Mouse (Mus musculus) cerebellum, adult 18-20 months (tissue): ENCODE data around the gene Sdf2l1.
A peak's percentile ranks its signal among the peaks of the same experiment; 100 is the strongest.

Experiments used
- DNase-seq, 2 experiments: peaks; one replicate each; pipeline ENCODE4 v3.0.0; 2021

Sdf2l1 gene

DNA sequence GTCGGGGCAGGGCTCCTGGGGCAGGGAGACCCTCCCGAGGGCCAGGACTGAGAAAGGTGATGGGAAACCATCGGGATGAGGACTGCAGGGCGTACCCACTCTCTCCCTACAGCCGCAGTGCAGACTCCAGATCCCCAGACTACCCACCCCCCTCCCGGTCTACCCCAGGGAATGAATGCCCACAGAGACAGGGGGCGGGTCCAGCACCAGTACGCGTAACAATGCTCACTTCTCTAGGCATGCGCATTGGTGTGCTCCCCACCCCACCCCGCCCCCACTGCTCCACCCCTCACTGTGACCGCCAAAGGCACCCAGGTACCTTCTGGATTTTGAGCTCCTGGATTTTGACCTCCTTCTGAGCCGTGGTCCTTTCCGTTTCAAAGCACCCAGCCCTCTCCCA, 10.6 kb downstream of the Sdf2l1 start:
- DNase-seq = no peak

DNA sequence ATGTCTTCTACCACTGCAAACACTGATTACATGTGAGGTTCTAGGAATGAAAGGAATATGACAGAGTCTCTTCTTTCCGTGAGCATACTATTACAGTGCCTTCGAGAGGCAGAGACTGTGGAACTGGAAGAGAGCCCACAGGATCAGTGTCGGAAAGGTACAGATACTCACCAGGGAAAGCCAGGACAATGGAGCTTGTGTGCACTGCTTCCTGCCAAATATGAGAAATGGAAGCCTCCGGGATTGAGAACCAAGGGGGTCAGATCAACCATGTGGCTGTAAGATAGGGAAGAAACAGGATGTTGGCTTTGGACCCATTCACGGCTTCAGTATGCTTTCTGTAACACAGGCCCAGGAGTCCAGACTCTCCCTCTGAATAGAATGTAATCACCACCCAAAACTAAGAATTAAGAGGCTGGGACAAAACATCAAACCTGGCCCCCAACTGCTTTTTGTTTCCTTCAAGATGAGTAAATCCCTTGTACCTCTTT, 14.8 kb downstream of the Sdf2l1 start:
- no peak for DNase-seq

DNA sequence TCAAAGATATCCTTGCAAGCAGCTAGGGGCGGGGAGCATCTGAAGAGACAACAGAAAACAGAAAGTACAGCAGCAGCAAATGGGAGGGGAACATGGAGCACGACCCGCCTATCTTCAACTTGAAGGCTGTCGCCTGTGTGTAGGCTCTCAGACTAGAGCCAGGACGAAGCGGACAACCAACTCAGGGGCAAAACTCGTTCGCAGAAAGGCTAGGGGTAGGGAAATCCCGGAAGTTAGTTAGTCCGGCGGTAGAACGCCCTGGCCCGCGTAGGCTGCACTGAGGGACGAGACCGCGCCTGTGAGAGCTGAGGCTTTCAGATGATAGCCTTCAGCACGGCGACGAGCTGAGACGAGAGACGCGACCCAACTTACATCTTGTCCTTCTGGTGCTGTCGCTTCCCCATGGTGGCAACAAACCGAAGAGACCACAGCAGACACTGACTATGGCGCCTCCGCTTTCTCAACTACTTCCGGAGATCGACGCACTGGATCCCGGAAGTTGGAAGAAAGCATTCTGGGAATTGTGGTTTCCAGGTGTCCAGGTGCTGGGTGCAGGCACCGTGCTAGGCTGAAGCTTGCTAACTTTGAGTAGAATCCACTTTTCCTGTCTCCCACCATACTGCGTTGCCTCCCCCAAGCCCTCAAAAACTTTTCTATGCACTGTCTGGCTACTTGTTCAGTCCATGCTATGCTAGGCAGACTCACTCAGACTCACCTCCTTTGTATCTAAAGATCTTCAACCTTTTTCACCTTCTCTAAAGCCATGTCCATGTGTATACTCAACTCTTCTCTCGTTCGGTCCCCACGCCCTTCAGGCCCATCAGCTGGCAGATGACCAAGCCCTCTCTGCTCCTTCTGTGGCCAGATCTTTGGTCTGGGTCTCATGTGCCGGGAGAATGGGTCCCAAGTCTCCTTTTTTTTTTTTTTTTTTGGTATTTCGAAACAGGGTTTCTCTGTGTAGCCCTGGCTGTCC, 21.1 kb downstream of the Sdf2l1 start, which contains the start of gene Ppil2:
Gene Ppil2, minus strand, starts transcription at position 487 of the 973 bp plus-strand sequence.
- peak; percentile 75 to 81 for DNase-seq

DNA sequence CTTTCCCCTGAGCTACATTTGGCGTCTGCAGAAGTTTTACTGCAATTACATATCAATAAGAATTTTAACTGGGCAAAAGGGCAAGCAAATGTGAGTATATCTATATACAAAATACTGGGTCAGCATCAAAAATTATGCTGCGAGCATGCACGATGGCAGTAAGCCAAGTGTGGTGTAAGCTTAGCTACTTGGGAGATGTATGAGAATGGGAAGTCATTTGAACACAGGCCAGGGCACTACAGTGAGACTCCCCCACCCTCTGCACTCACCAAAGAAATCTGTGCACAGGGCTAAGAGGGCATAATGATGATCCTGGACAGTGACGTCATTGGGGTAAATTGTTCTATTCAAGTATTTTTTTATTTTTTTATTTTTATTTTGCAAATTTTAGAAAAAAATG, 27.6 kb downstream of the Sdf2l1 start:
- DNase-seq = no peak

DNA sequence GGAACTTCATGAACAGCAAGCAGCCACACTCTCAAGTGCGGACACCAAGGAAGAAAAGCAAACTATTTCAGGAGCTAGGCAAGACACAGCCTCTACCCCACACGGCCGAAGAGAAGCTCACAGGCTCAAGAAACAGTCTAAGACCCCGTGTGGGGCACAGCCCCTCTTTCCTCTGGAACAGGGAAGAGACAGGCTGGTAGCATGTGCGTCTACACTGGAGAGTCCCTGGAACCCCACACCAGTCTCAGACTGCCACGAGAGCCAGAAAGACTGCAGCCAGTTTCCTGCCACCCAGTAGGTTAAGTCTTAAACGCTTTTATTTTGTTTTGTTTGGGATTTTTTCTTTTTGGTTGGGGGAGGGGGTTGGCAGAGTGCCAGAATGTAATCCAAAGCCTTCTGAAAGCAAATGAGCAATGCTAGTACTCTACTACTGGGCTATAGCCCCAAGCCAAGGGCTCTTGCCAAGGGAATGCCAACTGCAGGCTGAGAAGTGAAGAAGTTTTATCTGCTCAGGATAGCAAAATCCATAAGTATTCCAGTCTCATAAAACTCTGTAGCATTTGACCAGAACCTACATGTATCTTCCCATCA, 29.5 kb downstream of the Sdf2l1 start:
- DNase-seq = no peak

DNA sequence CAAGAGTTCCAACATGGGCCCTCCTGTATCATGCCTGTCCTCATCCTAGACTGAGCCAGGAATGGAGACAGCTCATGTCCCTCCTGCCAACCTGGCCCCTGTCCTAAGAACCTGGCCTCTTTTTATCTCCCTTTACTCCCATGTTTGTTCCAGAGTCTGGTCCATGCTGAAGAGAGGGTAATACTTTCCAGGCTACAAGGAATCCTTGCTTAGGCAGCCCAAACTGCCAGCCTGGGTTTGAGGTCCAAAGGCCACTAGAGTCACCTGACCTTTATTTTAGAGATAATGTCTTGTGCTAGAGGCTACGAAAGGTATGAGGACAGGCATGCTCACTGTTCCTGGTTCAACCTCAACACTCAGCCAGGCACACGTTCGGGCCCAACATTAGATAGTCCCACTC, 35.2 kb downstream of the Sdf2l1 start:
- DNase-seq = no peak

DNA sequence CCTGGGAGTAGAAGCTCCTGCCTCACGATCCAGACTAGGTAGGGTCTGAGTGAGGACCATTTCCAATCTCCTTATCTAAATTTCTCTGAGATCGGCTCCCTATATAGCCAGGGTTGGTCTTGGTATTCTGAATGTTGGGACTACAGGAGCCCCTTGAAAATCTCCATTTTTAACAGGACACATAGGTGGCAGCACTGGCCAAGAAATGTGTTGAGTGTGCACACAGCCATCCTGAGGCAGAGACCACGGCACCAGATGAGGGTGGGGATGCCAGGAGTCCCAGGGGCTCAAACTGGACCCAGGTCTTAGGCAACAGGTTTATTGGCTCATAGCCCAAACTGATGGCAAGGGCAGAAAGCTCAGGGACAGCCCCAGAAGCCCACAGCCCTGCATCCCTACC, 43.8 kb downstream of the Sdf2l1 start:
- no peak for DNase-seq

DNA sequence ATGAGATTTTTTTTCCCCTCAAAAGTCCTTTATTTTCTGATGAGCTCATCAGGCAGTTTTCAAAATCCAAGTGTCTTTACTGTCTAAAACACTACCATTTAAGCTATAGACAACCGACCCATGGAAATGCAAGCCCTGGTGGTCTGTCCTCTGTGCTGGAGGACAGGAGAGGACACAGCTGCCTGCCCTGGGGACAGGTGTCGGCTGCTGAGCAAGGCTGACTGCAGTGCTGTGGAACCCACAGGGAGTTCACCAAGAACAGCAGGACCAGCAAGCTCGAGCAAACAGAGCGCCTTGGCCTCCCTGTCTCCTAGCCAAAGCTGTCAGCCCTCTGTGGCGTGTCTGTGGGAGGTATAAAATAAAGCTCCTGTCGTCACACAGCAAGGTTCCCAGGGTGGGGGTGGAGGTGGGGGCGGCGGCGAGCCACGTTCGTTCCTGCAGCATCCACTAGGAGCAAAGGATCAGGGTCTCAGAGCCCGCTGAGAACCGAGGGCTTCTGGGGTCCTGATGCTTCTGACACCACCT, 45.5 kb downstream of the Sdf2l1 start:
- no peak for DNase-seq

DNA sequence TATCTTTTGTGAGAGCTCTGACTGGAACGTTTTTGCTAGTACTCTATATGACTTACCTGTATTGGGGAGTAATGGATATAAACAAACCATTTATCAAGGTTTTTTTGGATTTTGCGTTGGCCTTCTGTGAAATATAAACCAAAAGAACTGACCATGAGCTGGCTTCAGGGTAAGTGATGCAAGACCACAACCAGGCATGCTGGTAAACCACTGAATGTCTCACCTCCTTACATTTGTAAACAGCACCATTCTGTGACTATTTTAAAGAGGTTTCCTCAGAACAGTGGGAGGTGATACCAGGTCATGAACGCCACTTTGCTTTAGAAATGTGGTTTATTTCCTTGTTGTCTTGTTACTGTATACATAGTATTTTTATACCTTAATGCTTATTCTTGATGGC, 45.9 kb downstream of the Sdf2l1 start:
- no peak for DNase-seq

DNA sequence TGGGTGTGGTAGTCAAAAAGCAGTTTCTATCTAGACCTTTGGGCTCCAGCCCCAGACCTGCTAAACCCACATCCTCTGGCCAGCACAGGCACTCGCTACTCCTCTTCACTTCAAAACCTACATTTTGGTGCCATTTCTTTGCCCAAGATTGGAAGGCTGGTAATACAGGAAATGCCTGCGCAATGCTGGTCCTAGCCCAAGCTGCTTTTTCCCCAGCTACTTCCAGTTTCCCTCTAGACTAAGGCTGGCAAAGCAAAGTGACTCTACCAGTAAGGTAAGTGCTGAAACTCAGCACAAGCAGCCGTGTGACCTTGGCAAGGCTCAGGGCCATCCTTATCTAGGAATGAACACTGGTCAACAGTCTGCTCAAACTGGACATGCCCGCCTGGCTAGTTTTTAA, 46.5 kb downstream of the Sdf2l1 start:
- no peak for DNase-seq

DNA sequence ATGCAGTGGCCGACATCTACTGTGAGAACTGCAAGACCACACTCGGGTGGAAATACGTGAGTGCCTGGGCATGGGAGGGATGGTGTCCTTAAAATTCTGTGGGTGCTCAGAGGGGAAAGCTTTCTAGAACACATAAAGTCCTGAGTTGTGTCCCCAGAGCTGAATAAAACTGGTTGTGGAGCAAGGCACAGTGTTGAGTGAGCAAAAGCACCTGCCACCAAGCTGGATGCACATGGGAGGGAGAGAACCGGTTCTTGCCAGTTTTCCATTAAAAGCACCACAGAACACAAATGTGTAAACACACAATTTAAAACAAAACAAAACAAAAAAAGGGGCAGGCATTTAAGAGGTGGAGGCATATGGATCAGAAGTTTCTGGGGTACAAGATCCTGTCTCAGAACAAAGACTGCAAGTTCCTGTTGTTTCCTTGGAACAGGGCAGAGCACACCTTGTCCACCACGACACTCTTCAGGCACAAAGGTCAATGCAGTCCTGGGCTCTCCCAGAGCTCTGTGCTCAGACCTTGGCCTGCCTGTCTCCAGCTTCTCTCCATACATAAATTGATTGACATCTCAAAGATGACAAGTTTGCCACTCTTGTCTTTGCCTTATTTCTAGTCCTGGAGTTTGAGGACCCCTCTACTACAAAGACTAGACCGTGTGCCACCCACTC, 49.9 kb downstream of the Sdf2l1 start:
- DNase-seq = no peak
